Mouse (Mus musculus): ENCODE results near the gene Hspb1. TPM values are rescaled to one million over a fixed set of nuclear protein-coding genes. Genes with fewer than 3 reads are reported as not detected.

Gene Hspb1
- not detected in 2 replicates for total RNA-seq (2023)

GRCm38 (mm10) chr5:135887675-135888102, at the start of gene Hspb1:
TSS of gene Hspb1 (plus strand) at chr5:135887919.

GRCm38 (mm10) chr5:135934481-135935175, 46.9 kb downstream of the Hspb1 start, which contains the start of gene Ywhag:
TSS of gene Ywhag (minus strand) at chr5:135934616.

Other genes starting within 250 kb of the Hspb1 start
- gene Por, start 217.9 kb upstream of the Hspb1 start, total RNA-seq (2023), result 122 and 139 TPM in 2 replicates
- gene Tmem120a, start 143.5 kb upstream of the Hspb1 start, total RNA-seq (2023), result 38.9 and 44.9 TPM in 2 replicates
- 0.60 TPM in 1 of 2 replicates, not detected in the other for gene Styxl1, start 109.5 kb upstream of the Hspb1 start, total RNA-seq (2023)
- 205 and 300 TPM in 2 replicates for gene Mdh2, start 109.4 kb upstream of the Hspb1 start, total RNA-seq (2023)
- 0.86 TPM in 1 of 2 replicates, not detected in the other for gene Srrm3, start 81.0 kb upstream of the Hspb1 start, total RNA-seq (2023)
- 96.6 and 115 TPM in 2 replicates for gene Ywhag, start 46.7 kb downstream of the Hspb1 start, total RNA-seq (2023)
- gene Ssc4d, start 86.6 kb downstream of the Hspb1 start, total RNA-seq (2023), result 3.9 and 6.1 TPM in 2 replicates
- not detected in 2 replicates for gene Zp3, start 92.2 kb downstream of the Hspb1 start, total RNA-seq (2023)
- gene Dtx2, start 106.9 kb downstream of the Hspb1 start, total RNA-seq (2023), result 17.0 and 21.8 TPM in 2 replicates
- not detected in 2 replicates for gene Upk3b, start 150.6 kb downstream of the Hspb1 start, total RNA-seq (2023)
- not detected in 2 replicates for gene Upk3bl, start 166.6 kb downstream of the Hspb1 start, total RNA-seq (2023)
- gene Rasa4, start 196.0 kb downstream of the Hspb1 start, total RNA-seq (2023), result 24.2 and 32.9 TPM in 2 replicates
- gene Polr2j, start 228.7 kb downstream of the Hspb1 start, total RNA-seq (2023), result 29.7 and 62.1 TPM in 2 replicates
- 30.1 and 40.0 TPM in 2 replicates for gene Lrwd1, start 248.2 kb downstream of the Hspb1 start, total RNA-seq (2023)
- gene Alkbh4, start 248.2 kb downstream of the Hspb1 start, total RNA-seq (2023), result 15.3 and 19.9 TPM in 2 replicates

Measured in neutrophil, adult 65 days (primary cell).